Mouse (Mus musculus) brain, adult 2 months (tissue): ENCODE measurements around the gene Eif4e.
"Not testable (repeated sequence)": the region's sequence is repeated elsewhere in the genome, so short reads cannot be mapped to it uniquely, and the experiment has no call there.

Source experiments
- DNase-seq: peaks from one replicate; pipeline ENCODE4 v3.0.0; 2011; ENCODE audit warnings: low read depth, low spot score

The Eif4e gene

DNA sequence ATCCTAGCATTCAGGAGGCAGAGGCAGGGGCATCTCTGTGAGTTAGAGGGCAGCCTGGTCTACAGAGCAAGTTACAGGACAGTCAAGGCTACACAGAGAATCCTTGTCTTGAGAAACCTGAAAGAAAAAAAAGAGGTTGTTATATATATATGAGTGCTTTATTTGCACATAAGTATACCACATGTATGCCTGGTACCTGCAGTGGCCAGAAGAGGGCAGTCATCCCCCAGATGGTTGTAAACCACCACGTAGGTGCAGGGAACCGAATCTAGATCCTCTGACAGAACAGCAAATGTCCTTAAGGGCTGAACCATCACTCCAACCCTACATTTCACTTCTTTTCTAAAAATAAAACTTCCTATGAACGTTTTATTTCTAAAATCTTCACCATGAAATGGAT lies 8.1 kb upstream of the Eif4e start:
- no peak for DNase-seq

DNA sequence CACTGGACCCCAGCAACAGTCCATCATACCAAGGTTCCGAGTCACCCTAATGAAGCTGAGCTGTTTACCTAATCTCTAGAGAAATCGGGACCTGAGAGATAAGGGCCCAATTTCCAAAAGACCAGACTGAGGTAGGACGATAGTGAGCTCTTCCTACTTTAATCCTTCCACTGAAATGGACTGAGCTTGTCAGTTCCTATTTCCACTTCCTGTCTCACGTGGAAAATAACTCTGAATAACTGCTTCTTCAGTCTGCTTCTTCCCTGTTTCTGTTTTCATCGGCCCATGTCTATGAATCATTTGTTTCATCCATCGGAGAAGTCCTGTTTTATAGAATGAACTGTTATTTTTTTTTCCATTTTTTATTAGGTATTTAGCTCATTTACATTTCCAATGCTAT lies 6.8 kb upstream of the Eif4e start:
- no peak for DNase-seq

DNA sequence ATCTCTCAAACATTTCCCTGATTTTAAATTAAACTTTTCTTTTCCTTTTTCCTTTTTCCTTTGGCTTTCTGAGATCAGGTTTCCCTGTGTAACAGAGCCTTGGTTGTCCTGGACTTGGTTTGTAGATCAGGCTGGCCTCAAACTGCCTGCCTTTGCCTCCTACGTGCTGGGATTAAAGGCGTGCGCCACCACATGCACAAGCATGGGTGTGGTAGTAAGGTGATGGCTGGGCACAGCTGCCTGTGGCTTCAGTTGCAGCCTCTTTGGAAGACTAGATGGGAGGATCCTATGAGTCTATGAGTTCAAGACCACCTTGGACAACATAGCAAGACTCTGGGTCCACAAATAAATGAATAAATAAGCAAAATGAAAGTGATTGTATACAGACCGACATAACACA lies 2.0 kb upstream of the Eif4e start:
- DNase-seq, result no peak

DNA sequence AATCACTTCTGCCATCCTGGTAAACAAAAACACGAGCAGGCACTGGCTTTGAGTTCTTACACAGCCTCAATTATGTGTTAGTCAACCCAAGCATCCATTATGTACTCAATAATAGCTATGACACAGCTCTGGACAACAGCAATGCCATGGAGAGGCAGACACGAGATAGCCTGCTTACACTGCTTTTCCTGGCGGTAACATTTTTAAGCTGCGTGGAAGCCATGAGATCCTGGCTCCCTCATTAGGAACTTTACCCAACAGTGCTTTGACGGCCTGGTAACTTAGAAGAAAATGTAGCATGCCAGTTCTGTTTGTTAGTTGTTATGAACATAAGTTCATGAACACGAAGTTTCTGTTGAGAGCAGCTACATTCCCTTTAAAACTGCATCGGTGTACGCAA lies 485 bp upstream of the Eif4e start:
- no peak for DNase-seq

DNA sequence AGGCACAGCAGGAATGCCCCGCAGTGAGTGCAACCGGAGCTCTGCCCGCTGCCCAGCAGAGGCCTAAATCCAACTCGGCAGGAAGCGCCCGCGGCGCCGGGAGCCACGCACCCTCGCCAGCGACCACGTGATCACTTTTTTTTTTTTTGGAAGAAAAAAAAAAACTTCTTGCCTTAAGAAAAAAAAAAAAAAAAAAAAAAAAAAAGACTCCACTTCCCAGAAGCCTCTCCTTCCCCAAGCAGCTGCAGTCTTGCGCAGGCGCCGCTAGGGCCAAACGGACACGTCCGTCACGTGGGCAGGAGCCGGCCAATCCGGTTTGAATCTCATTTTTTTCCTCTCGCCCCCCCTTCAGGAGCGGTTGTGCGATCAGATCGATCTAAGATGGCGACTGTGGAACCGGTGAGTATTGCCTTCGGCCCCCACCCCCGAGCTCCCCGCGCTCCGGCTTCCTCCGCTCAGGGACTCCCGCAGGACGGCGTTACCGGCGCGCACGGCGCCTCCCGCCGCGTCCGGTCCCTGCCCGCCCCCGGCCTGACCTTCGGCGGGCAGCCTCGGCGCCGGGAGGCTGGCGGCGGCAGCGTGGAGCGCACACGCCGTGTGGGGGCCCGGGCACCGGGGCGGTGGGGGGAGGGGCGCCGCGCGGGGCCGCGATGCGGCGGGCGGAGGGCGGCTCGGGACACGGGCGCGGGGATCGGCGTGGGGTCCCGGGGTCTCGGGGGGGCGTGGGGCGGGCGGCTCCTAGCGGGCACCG lies 1.1 kb downstream of the Eif4e start:
- peak; percentile 99 for DNase-seq

DNA sequence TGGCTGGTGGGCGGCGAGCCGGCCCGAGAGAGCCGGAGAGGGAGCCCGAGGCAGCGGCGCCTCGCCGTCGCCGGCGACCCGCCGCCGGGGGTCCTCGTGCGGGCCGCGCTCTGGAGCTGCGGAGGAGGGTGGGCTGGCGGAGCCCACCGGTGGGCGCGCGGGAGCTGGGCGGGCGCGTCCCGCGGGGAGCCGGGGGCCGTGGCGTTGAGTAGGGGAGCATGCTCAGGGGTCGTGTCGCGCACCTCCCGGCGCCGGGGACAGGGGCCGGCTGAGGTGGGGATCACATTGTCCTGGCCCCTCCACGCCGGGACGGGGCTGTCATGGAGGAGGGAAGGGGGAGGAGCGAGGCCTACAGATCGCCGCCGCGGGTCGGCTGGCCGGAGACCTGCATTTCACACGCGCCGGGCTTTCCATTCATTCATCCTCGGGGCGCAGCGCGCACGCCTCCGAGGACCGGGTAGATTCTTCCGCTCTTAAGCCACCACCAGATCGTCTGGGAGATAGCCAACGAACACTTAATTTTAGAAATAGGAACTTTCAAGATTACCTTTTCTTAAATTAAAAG lies 1.8 kb downstream of the Eif4e start:
- DNase-seq, result peak; percentile 68

DNA sequence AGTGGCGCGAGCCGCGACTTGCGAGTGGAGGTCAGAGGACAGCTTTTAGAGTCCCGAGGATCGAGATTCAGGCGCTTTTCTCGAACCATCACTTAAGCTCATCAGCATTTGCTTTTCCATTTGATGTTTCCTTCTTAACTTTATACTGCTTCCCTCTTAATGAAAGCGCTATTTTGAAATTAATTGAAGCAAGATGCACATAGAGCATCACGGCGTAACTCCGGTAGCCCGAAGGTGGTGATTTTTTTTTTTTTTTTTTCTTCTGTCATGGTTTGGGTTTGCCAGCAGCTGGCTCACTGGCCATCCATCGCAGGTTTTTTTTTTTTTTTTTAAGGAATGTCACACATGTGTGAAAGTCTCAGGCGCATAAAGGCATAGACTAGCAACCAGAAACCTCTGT lies 2.3 kb downstream of the Eif4e start:
- DNase-seq, result no peak

DNA sequence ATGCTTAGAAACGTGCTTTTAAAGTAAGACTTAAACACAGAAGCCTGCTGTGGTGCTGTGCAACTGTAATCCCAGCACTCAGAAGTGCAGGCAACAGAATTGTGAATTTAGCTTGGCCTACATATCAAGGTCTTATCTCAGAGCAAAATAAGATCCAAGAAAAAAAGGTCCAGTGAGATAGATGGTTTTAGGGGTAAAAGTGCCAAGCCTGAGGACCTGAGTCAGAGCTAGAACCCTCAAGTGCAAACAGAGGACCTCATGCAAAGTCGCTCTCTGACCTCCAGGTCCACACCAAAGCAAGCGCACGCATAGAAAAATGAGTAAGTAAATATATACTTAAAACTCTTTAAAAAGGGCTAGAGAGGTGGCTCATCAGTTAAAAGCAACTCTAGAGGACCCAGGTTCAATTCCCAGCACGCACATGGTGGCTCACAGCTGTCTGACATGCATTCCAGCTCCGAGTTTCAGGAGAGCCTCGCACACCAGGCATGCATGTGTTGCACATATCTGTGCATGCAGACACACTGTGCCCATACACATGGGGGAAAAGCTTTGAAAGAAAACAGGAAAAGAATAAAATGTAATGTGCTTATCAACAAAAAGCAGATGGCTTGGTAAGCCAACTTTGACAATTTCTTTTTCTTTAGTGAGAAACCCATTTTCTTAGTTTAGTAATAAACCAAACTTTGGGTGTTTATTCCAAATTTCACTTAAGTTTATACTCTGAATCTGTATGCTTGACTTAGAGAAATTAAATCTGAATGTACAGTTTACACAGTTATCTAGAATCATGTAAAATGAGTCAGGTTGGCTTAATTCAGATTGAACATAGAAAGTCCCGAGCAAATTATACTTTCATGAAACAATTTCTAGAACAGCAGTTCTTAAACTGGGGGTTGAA lies 4.8 kb downstream of the Eif4e start:
- no peak for DNase-seq

DNA sequence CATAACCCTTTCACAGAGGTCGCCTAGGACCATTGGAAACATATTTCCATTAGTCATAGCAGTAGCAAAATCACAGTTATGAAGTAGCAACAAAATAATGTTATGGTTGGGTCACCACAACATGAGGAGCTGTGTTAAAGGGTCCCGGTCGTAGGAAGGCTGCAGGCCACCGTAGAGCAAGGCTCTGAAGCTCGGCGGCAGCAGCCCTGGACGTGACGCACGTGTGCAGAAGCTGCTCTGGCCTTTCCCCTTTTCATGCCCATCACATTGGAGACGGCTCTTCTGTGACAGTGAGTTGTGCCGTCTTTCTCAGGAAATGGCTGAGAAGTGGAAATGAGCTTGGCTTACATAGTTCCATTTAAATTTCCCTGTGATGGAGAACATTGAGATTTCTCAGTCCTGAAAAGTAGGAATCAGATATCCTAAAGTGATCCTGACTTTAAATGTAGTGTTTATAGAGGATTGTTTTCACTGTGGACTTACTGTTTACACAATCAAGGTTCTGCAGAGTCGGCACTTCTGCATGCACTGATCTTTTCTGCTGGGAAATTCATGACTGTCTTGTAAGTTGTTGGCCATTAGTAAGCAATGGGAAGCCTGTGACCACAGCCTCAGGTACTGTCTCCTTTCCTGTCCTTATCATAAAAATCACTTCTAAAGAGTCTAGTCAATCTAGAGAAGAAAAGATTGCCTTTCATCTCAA lies 5.7 kb downstream of the Eif4e start:
- DNase-seq, result no peak

DNA sequence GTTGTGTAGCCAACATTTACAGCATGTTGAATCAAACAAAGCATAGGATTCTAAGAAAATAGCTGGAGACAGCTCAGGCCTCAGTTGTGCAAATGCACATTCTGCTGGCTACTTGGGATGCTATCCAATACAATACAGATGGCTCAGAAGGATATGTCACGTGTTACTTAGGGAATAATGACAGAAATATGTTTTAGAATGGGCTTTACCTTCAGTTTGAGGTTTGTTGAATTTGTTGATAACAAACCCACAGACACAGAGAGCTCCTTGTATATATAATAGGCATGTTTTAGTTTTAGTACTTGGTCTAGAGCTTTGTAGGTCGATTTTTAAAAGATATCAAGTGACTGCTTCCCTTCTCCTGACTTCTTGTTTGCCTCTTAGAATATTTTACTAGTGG lies 6.8 kb downstream of the Eif4e start:
- DNase-seq, result no peak

DNA sequence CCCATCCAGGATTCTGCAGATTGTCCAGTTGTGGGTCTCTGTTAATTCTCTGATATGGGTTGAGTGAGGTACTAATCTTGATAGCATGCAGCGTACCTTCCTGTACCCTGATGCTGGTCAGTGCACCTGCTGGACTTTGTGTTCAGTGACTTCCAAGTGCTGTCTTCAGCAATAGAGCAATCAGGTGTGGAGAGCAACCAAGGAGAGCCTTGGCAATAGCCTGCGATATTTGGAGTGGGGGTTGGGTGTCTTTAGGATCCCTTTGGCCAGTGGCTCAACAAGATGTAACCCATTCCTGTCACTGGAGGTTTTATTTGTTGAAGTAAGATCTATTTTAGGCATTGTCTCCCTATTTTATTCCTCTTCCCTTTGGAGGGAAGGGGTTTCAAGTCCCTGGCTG lies 10.1 kb downstream of the Eif4e start:
- DNase-seq, result no peak

DNA sequence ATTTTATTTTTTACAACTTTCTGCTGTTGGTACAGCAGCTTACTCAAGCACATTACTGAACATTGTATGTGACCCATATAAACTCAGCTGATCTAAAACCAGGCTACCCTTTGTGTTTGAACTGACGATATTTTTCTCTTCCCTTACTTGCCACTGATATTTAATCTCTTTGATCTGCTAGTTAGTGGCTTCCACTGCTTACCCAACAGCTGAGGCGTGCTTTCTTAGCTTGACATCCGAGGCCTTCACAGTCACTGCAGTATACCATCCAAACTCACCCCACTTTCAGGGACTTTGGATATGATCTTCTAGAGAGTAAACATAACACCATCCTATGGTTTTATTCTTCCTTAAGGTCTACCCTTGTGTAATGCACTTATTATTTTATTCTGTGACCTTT lies 16.6 kb downstream of the Eif4e start:
- DNase-seq, result no peak

DNA sequence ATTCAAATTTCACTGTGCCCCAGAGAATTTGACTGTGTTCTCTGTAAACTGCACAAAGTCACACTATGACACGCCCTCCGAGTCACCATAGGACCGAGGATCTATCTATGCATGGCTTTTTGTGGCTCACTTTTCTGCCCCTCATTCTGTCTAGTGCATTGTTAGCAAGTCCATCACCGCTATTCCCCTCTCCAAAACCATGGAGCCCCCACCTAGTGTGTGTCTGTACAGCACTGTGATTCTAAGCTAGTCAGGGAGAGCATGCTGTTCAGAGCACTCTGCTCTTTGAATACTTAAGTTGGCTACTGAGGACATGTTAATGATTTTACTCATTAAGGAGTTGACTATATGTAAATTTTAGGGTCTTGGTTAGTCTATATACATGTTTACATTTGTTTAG lies 18.1 kb downstream of the Eif4e start:
- no peak for DNase-seq

DNA sequence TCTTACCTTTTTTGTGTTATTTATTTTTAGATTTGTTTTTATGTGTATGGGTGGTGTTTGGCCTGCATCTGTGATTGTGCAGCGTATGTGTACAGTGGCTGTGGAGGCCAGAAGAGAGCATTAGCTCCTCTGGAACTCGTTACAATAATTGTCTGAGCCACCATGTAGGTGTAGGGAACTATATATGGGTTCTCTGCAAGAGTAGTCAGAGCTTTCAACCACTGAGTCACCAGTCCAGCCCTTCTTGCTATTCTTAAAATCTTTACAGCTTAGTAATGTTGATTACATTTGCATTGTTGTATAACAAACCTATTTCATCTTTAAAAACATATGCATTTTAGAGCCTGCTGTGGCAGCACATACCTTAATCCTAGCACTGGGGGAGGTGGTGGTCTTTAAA lies 20.7 kb downstream of the Eif4e start:
- DNase-seq, result peak; percentile 74

DNA sequence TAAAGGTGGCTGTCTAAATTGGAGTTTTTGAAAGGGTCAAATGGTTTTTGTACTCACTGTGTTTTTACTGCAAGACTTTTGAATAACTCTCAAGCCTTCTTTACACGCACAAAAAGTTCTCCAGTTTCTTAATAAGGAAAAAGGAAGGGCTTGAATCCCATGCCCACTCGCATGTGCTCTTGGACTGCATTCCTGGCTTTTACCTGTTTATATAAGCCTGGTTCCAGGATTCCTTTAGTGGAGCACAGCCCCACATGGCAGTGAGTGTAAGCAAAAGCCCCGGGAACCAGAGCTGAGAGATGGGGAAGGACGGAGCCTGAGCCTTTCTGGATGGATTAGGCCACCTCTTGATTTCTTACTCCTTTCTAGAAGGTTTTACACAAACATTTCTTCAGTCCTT lies 23.1 kb downstream of the Eif4e start:
- no peak for DNase-seq

DNA sequence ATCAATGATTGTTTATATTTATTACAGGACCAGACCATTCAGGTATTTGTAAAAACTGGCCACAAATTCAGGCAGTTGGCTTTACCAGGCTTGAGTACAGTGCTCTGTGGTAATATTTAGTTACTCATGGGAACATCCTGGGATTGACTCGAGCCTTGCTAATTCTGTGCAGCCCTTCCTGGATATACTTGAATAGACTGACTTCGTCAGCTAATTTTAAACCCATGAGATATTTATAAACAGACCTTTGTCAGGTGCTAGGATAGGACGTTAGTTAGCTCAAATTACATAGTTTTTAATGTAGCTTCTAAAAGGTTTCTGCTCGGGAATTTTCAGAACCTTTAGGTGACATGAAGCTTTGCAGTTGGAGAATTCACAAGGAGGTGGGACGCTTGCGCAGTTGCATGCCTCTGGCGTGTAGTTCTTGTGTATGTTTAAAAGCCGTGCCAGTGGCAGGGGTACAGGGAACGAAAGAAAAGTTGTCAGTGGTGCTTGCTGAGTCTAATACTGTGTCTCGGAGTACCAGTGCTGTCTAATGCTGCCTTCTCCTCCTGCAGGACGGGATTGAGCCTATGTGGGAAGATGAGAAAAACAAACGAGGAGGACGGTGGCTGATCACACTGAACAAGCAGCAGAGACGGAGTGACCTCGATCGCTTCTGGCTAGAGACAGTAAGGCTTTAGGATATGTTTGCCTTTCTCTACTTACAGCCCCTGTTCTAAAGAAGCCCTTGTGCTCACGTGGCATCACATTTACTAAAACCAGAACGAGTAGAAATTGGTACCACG lies 24.6 kb downstream of the Eif4e start:
- DNase-seq, result peak; percentile 25

DNA sequence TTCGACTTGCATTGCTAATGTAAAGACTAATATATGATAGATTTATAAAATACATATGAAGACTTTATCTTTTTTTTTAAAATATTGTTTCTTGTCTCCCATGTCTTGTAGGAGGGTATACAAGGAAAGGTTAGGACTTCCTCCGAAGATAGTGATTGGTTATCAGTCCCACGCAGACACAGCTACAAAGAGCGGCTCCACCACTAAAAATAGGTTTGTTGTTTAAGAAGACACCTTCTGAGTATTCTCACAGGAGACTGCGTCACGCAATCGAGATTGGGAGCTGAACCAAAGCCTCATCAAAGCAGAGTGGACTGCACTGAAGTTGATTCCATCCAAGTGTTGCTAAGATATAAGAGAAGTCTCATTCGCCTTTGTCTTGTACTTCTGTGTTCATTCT lies 29.3 kb downstream of the Eif4e start:
- not testable (repeated sequence) for DNase-seq

DNA sequence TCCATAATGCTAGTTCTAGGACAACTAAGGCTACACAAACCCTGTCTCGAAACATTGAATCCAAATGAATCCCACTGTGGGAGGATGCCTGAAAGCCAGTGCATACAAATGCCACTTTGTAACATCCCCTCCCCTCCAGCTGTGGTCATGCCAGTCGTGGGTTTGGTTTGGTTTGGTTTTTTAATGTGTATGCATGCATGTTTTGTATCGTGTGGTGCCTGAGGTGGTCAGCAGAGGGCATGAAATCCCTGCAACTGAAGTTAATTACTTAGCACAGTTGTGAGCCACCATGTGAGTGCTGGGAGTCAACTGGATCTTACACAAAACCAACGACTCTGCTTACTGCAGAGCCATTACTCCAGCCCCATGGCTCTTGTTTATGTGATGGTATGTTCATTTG lies 32.5 kb downstream of the Eif4e start:
- peak; percentile 49 for DNase-seq

DNA sequence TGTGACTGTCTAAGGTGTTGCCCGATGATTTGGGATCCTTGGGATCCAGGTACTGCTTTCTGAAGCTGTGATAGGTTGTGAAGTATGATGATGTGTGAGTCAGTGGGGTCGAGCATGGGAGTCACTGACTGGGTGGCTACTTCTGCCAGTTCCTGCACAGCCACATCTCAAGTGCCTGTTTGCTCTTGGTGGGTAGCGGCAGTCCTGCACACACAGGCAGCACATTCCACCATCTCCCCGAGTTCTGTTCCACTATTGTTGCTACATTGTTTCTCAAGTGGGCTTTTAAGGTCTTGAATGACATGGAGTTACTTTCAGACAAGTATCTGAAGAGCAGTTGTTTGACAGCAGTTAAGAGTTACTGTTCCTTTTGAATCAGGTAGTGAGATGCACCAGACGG lies 34.3 kb downstream of the Eif4e start:
- DNase-seq, result no peak

DNA sequence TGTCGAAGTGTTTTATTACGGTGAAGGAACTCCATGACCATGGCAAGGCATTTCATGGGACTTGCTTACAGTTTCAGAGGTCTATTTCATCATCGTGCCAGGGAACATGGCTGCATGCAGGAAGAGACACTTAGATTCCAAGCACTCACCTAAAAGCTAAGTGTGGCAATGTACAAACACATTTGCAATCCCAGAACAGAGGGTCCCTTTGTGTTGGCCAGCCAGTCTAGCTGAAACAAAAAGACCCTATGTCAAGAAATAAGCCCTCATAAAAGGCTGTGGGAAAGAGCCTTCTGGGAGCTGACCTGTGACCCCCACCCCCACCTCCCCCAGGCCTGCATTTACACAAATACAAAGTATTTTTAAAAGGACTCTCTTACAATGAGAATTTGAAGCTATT lies 34.9 kb downstream of the Eif4e start:
- DNase-seq, result no peak

DNA sequence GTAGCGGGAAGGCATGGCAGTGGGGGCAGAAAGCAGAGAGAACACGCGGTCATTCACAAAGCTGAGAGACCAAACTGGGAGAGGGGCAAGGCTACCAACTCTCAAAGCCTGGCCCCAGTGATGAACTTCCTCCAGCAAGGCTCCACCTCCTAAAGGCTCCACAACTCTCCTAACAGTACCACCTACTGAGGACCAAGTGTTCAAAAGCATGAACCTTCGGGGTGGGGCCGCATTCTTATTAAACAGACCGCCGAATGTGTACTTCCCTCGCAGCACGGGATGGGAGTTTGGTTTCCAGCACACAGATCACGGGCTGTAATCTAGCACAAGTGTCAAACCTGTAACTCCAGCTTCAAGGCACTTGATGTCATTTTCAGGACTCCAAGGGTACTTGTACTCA lies 52.9 kb downstream of the Eif4e start:
- no peak for DNase-seq
